Mouse (Mus musculus) MEL (cell line): ENCODE results near the gene Dqx1. TPM values are rescaled to one million over a fixed set of nuclear protein-coding genes. Genes with fewer than 3 reads are reported as not detected.

Experiments
- DNase-seq: peaks from one replicate; pipeline ENCODE4 v3.0.0; 2011; ENCODE audit warnings: low read depth, low spot score
- H3K27ac ChIP-seq: 2 replicates; pipeline ENCODE4 v1.5.1; 2012; ENCODE audit warnings: low read depth, mild to moderate bottlenecking, control low read depth, low read length, moderate library complexity; ENCODE audit not compliant: control insufficient read depth
- H3K27me3 ChIP-seq, 2 experiments: fragments of 150-350 bp in 1 of 2; sonication (generic) in 1 of 2; 2 replicates each; pipeline ENCODE4 v1.6.1; 2012; ENCODE audit warnings: low read length in 2 of 2, mild to moderate bottlenecking in 2 of 2, improper control_type of control experiment in 1 of 2, moderate library complexity in 1 of 2; ENCODE audit not compliant: insufficient read depth in 2 of 2, control insufficient read depth in 1 of 2
- H3K36me3 ChIP-seq, 2 experiments: 2 replicates each; pipeline ENCODE4 v1.6.1; 2012 to 2014; ENCODE audit warnings: low read length in 2 of 2, improper control_type of control experiment in 1 of 2, inconsistent platforms in 1 of 2, mild to moderate bottlenecking in 1 of 2; ENCODE audit not compliant: insufficient read depth in 2 of 2, control insufficient read depth in 1 of 2
- H3K4me1 ChIP-seq, 2 experiments: fragments of 150-350 bp in 1 of 2; sonication (generic) in 1 of 2; 2 replicates each; pipeline ENCODE4 v1.6.1; 2012; ENCODE audit warnings: low read length in 2 of 2, improper control_type of control experiment in 1 of 2, mild to moderate bottlenecking in 1 of 2; ENCODE audit not compliant: insufficient read depth in 2 of 2, control insufficient read depth in 1 of 2
- H3K4me3 ChIP-seq, 2 experiments: fragments of 150-350 bp in 1 of 2; sonication (generic) in 1 of 2; 2 replicates each; pipeline ENCODE4 v1.5.1; 2012; ENCODE audit warnings: low read depth in 2 of 2, low read length in 2 of 2, mild to moderate bottlenecking in 2 of 2, moderate library complexity in 2 of 2, control low read depth in 1 of 2, improper control_type of control experiment in 1 of 2; ENCODE audit not compliant: control insufficient read depth in 1 of 2, insufficient read depth in 1 of 2
- H3K79me2 ChIP-seq: 2 replicates; pipeline ENCODE4 v1.6.1; 2012; ENCODE audit warnings: mild to moderate bottlenecking, low read length, moderate library complexity; ENCODE audit not compliant: control insufficient read depth, poor library complexity, insufficient read depth
- H3K9ac ChIP-seq: 2 replicates; pipeline ENCODE4 v1.6.1; 2012; ENCODE audit warnings: low read depth, mild to moderate bottlenecking, control low read depth, low read length, moderate library complexity; ENCODE audit not compliant: control insufficient read depth, poor library complexity, severe bottlenecking
- H3K9me3 ChIP-seq: fragments of 150-350 bp; sonication (generic); replicated peaks from 2 replicates; pipeline ENCODE4 v1.6.1; 2012; ENCODE audit warnings: mild to moderate bottlenecking, low read length, improper control_type of control experiment, moderate library complexity; ENCODE audit not compliant: insufficient read depth
- BHLHE40 ChIP-seq: IDR thresholded peaks from 2 replicates; pipeline ENCODE4 v1.6.1; 2012; ENCODE audit warnings: low read depth, mild to moderate bottlenecking, inconsistent platforms, low read length, improper control_type of control experiment, borderline replicate concordance
- ELF1 ChIP-seq: IDR thresholded peaks from 2 replicates; pipeline ENCODE4 v1.6.1; 2014; ENCODE audit warnings: low read depth, mild to moderate bottlenecking, inconsistent platforms, low read length, improper control_type of control experiment, moderate library complexity
- ETS1 ChIP-seq: IDR thresholded peaks from 2 replicates; pipeline ENCODE4 v1.6.1; 2012; ENCODE audit warnings: low read depth, mild to moderate bottlenecking, inconsistent platforms, low read length, improper control_type of control experiment, moderate library complexity
- GABPA ChIP-seq: IDR thresholded peaks from 2 replicates; pipeline ENCODE4 v1.6.1; 2012; ENCODE audit warnings: low read depth, mild to moderate bottlenecking, inconsistent platforms, low read length, improper control_type of control experiment, moderate library complexity
- GATA1 ChIP-seq: IDR thresholded peaks from 2 replicates; pipeline ENCODE4 v1.6.1; 2011; ENCODE audit warnings: low read depth, low read length, improper control_type of control experiment
- HCFC1 ChIP-seq: IDR thresholded peaks from 2 replicates; pipeline ENCODE4 v1.6.1; 2012; ENCODE audit warnings: low read depth, mild to moderate bottlenecking, inconsistent platforms, low read length, improper control_type of control experiment, moderate library complexity
- JUND ChIP-seq: IDR thresholded peaks from 2 replicates; pipeline ENCODE4 v1.6.1; 2011; ENCODE audit warnings: low read depth, mild to moderate bottlenecking, improper control_type of control experiment, low read length
- MYB ChIP-seq: IDR thresholded peaks from 2 replicates; pipeline ENCODE4 v1.6.1; 2011; ENCODE audit warnings: mild to moderate bottlenecking, low read depth, low read length, improper control_type of control experiment
- NELFE ChIP-seq: IDR thresholded peaks from 2 replicates; pipeline ENCODE4 v1.6.1; 2011; ENCODE audit warnings: low read depth, low read length, improper control_type of control experiment
- POLR2AphosphoS2 ChIP-seq: IDR thresholded peaks from 2 replicates; pipeline ENCODE4 v1.6.1; 2011; ENCODE audit warnings: low read length, improper control_type of control experiment
- TAL1 ChIP-seq: IDR thresholded peaks from 2 replicates; pipeline ENCODE4 v1.6.1; 2012; ENCODE audit warnings: mild to moderate bottlenecking, inconsistent platforms, low read length, moderate library complexity, mixed read lengths
- UBTF ChIP-seq: IDR thresholded peaks from 2 replicates; pipeline ENCODE4 v1.6.1; 2012; ENCODE audit warnings: low read depth, mild to moderate bottlenecking, inconsistent platforms, low read length, improper control_type of control experiment, moderate library complexity, borderline replicate concordance; ENCODE audit not compliant: insufficient read depth
- USF2 ChIP-seq, 2 experiments: IDR thresholded peaks; 2 replicates each; pipeline ENCODE4 v1.6.1; 2011 to 2012; ENCODE audit warnings: improper control_type of control experiment in 2 of 2, low read length in 2 of 2, borderline replicate concordance in 1 of 2, inconsistent platforms in 1 of 2, low read depth in 1 of 2, mild to moderate bottlenecking in 1 of 2; ENCODE audit not compliant: insufficient read depth in 1 of 2
- ZKSCAN1 ChIP-seq: IDR thresholded peaks from 2 replicates; pipeline ENCODE4 v1.6.1; 2012; ENCODE audit warnings: low read depth, mild to moderate bottlenecking, inconsistent platforms, low read length, improper control_type of control experiment, moderate library complexity
- ZNF384 ChIP-seq: IDR thresholded peaks from 2 replicates; pipeline ENCODE4 v1.6.1; 2012; ENCODE audit warnings: low read depth, mild to moderate bottlenecking, inconsistent platforms, low read length, improper control_type of control experiment
- polyA plus RNA-seq, 2 experiments: library from polyadenylated mRNA; stranded (reverse) in 1 of 2; unstranded in 1 of 2; fragments of >175 nt in 1 of 2; fragments of >200 nt in 1 of 2; gene quantifications; 2 replicates each; pipeline versions ENCODE4 v1.2.1 to v1.2.4; 2012; ENCODE audit warnings: low replicate concordance in 2 of 2, low read depth in 1 of 2; ENCODE audit not compliant: insufficient read length in 2 of 2, insufficient read depth in 1 of 2, missing spikeins in 1 of 2
- total RNA-seq: library from RNA; depleted of rRNA; stranded (reverse); fragments of 300-350 nt; gene quantifications from 2 replicates; pipeline ENCODE4 v1.2.3, GENCODE M21; 2012

The Dqx1 gene
- total and polyA plus RNA-seq, 3 experiments: 1.3 to 3.4 TPM; not detected in 1

DNA sequence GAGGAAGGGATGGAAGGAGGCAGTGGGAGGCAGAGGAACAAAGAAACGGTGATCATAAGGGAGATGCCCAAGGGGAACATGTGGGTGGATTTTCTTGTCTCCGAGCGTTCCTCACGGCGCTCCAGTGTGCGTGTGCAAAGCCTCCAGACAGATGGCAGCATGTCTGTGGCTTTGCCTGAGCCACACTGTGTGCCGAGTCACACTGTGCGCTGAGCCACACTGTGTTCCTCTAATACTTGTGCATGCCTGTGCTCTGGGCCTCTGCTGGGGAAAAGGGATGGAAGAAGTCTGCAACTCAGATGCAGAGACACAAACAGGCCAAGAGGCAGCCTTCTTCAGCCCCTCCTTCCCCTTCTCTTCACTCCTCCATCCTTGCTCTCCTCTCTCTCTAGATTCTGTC lies 30.4 kb upstream of the Dqx1 start:
- no peaks in the 10 kb centered on the region for H3K9me3 ChIP-seq
- peaks cover 0 to 10% of the 10 kb centered on the region in 2 experiments; a peak in 2 of 4 replicates for H3K36me3 ChIP-seq
- no peak overlapping the region for H3K27ac ChIP-seq
- TF ChIP-seq ZKSCAN1 (peak; percentile 92), TAL1 (no peak), MYB (no peak), USF2 (IDR thresholded peaks at IDR 0.05; ENCODE audit: borderline replicate concordance in 1 of 2, insufficient read depth in 1 of 2, low read depth in 1 of 2, low read length in 2 of 2) (no peak)
- no peak for DNase-seq
- H3K4me3 ChIP-seq: no peak overlapping the region
- no peaks in the 10 kb centered on the region for H3K27me3 ChIP-seq
- peaks cover 1% of the 10 kb centered on the region; the same call in 1 of the 2 replicates for H3K79me2 ChIP-seq
- H3K9ac ChIP-seq: no peak overlapping the region
- peaks cover 8 to 10% of the 10 kb centered on the region in 2 experiments for H3K4me1 ChIP-seq

DNA sequence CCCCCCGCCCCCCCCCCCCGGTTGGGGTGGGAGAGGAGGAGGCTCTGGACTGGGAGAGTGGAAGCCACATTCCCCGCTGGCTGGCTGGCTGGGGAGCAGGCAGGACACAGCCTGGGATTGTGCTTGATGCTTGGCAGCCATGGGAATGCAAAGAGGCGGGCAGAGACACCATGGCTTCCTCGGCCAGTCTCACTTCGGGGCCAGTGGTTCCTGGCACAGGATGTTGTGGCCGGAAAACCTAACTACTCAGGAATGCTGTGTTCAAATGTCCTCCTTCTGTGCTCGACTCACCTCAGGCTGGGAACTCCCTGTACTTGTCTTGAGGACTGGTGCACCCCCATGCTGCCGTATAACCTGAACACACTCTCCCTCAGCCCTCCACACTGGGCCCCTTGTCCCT lies 29.9 kb upstream of the Dqx1 start:
- TF ChIP-seq ZNF384 (no peak), ETS1 (no peak)

DNA sequence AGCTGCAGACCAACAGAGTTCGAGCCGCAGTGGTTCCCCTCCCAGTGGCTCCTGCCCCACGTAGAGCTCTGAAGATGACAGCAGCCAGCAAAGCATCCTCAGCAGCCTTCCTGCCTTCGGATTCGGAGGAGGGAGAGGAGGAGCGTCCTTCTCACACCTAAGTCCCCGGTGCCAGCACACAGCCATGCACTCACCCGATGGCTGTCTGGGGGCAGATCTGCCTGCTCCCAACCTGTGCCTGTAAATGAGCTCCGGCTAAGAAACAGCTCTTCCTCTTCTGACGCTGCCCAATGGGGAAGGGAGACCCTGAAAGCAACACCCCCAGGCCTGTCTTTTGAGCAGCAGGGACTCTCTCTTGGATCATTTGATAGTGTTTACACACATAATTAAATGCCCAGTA lies 27.9 kb upstream of the Dqx1 start:
- Histone ChIP-seq H3K79me2 (peaks cover 9% of the 10 kb centered on the region), H3K27me3 (no peaks in the 10 kb centered on the region), H3K4me1 (peaks cover 0 to 5% of the 10 kb centered on the region in 2 experiments; a peak in 2 of 4 replicates), H3K9ac (no peak overlapping the region), H3K4me3 (no peak overlapping the region), H3K36me3 (peaks cover 0 to 4% of the 10 kb centered on the region in 2 experiments; a peak in 2 of 4 replicates), H3K9me3 (no peaks in the 10 kb centered on the region), H3K27ac (no peak overlapping the region)
- DNase-seq: no peak
- TF ChIP-seq NELFE: no peak
- TF ChIP-seq ELF1: no peak
- no peak for TF ChIP-seq BHLHE40
- no peak for TF ChIP-seq HCFC1
- TF ChIP-seq JUND: no peak
- TF ChIP-seq GABPA: no peak
- TF ChIP-seq MYB: no peak
- no peak for TF ChIP-seq GATA1
- no peak for TF ChIP-seq UBTF
- TF ChIP-seq POLR2AphosphoS2: no peak

More for the DNA sequence above, 29.9 kb upstream of the Dqx1 start:
- Histone ChIP-seq H3K79me2 (peaks cover 4% of the 10 kb centered on the region), H3K4me1 (peaks cover 4 to 11% of the 10 kb centered on the region in 2 experiments), H3K27me3 (no peaks in the 10 kb centered on the region), H3K4me3 (no peak overlapping the region), H3K9me3 (no peaks in the 10 kb centered on the region), H3K27ac (no peak overlapping the region), H3K9ac (no peak overlapping the region), H3K36me3 (peaks cover 0 to 8% of the 10 kb centered on the region in 2 experiments; a peak in 2 of 4 replicates)
- DNase-seq: no peak
